Mouse (Mus musculus): Measurements from ENCODE around the gene Kif6.

The Kif6 gene

GRCm38 (mm10) chr17:49614577-49615235 lies at the start of gene Kif6:
Kif6 (plus strand) TSS chr17:49615136.
- peak; percentile 84 for DNase-seq

DNA sequence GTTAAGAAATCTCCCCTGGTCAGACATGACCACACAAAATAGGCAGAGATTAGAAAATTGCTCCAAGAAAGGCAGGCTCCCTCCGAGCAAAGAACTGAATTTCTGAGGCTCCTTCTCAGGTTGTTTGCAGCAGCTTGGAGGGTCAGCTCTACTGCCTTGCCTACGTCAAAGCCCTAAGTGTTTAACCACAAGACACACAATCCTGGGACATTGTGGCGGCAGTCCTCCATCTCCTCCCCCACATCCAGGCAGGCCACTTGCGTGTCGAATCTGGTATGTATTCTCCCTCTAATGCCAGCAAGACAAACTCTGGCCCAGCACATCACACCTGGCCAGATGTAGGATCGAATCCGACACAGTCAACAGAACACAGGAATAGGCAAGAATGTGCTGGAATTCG lies 46.2 kb upstream of the Kif6 start:
- no peak for DNase-seq

- DNase-seq: no peak
Measured at GRCm38 (mm10) chr17:49577321-49577720, 37.6 kb upstream of the Kif6 start.

DNA sequence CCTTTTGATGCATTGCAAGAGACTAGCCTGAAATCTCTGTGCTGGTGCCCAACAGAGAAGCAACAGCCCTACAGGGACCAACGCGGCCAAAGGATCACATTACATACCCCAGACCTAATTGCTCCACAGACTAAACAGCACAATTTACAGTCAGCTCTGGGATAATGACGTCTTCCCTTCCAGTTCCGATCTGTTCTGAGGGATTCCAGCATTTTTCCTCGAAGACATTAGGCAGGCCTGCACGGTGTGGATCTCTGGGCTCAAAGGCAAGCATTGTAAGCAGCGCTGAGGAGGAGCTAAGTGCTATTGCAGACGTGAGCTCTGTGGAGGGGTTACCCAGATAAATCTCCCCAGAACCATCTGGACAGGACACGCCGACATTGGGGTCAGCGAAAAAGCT lies 32.5 kb upstream of the Kif6 start:
- DNase-seq: no peak

DNA sequence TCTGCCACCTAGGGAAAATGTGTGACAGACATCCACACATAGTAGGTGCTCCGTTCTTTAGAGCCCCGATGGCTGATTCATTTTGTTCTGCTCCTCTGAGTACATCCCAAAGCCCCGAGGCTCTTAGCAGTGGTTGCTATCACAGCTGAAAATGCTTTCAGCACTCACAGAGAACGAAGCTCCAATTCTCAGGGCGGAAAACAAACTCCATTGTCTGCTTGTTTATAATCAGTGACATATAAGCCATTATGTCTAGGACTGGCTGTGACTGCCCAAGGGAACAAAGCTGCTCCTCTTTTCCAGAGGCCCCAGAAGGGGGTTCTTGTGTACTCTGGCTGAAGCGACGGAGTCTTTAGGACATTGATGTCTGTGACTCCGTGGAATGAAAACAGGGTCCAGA lies 24.9 kb upstream of the Kif6 start:
- DNase-seq: no peak

DNA sequence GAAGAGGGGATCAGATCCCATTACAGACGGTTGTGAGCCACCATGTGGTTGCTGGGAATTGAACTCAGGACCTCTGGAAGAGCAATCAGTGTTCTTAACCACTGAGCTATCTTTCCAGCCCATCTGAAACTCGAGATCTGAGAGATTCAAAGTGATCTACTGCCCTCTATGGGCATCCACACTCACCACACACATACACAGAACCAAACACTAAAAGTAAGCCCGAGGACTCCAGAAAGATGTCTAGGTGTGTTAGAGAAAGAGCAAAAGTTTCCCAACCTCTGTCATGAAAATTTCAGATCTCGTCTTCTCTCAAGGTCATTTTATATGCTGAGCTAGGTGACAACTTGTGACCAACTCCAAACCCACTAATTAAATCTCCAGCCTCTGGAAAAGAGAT lies 9.5 kb upstream of the Kif6 start:
- DNase-seq: no peak

- DNase-seq: no peak
Measured at GRCm38 (mm10) chr17:49607351-49608027, 7.4 kb upstream of the Kif6 start.

GRCm38 (mm10) chr17:49610296-49610695 lies 4.6 kb upstream of the Kif6 start:
- no peak for DNase-seq

- no peak for DNase-seq
Measured at GRCm38 (mm10) chr17:49615241-49615651, 310 bp downstream of the Kif6 start.

- no peak for DNase-seq
Measured at GRCm38 (mm10) chr17:49624572-49624971, 9.6 kb downstream of the Kif6 start.

DNA sequence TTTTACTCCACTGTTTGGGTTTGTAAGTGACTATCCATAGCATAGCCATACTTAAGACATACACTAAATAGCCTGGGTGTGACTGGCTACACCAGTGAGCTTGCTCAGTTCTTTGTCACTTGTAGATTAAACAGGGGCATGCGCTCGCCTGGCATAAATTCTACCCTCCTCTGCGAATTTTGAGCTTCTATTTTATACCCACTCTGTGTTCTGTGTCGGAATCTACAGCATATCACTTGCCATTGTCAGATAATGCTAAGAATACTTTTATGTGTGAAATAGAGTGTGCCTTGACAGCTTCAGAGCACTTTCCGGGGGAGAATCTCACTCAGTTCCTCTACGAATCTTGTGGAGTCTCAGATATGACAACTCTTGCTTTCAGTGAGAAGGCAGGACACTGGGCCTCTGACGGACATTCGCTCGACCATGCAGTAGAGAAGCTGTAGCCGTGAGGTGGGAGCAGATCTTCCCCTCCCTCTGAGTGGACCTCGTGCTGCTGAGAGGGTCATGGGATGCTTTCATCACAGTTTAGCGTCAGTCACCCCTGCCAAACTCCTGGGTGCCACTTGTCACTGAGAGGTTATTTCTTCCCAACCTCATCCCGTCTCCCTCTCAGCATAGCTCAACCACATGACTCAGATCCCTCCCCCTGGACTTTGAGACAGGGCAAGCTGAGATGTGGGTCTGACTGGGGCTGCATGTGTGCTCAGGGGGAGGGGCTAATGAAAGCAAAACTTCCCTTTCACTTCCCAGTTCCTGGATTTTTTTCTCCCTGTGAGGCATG lies 12.3 kb downstream of the Kif6 start:
- DNase-seq: no peak

DNA sequence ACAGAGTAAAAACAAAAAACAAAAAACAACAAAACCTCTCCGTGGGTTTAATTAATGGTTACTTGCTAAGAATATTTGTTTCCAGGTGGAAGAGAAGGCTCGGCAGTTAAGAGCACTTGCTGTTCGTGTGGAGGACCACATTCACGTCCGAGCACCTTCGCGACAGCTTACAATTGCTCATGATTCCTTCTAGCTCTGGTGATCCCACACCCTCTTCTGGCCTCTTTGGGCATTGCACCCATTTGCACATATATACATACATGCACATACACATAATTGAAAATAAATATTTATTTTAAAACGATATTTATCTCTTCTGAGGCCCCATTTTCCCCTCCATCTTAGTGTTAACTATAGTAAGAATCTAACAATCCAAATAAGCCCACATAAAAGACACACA lies 13.9 kb downstream of the Kif6 start:
- no peak for DNase-seq

DNA sequence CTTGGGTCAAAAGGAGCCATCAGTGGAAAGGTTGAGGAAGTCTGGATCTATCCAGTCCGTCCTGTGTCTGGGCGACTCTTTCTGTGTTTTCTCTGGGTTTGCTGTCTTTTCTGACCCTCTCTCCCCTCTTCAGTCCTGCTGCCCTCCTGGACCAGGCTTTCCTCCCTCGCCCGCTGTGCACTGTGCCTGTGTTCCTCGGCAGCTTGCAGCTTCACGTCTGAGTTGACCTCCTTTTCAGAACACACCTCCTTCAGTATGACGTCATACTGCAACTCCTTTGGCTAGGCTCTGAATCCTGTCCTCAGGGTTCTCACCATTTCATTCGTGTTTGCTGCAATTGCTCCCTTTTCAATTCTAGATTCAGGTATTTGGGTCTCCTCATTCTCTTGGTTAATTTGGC lies 18.1 kb downstream of the Kif6 start:
- peak; percentile 66 for DNase-seq

DNA sequence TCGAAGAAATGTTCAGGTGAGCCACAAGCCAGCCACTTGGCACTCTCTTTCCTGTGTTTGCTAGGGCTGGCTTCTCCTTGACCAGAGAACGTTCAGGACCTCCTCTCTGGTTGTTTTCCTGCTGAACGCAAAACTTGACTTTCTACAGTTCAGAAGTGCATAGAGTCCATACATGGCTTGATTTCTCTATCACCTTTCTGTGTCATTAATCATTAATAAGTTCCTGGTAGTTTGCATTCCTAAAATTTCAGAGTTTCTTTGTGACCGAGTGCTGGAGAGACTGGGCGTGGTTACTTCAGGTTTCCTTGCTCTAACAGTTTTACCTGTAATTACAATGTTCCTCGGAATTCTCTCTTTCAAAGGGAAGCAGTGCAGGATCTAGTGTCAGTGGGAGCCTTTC lies 27.0 kb downstream of the Kif6 start:
- no peak for DNase-seq

- DNase-seq: no peak
Measured at GRCm38 (mm10) chr17:49642336-49642735, 27.4 kb downstream of the Kif6 start.

GRCm38 (mm10) chr17:49642889-49643490 lies 28.1 kb downstream of the Kif6 start:
- peak; percentile 46 for DNase-seq

DNA sequence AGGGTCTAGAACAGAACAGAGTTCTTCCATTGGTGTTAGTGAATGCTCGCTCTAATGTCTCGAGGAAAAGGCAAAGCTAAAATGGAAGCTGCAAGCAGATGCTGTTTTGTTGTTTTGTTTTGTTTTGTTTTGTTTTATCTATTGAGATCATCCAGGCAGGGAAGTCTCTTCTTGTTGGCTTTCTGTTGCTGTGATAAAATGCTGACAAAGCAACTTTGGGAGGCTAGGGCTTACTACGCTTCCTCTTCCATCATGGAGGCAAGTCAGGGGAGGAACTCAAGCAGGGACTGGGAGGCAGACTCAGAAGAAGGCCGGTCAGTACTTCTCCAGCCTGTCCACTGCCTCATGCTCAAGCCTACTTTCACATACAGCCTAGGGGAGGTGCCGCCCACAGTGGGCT lies 31.3 kb downstream of the Kif6 start:
- no peak for DNase-seq

GRCm38 (mm10) chr17:49648970-49649369 lies 34.0 kb downstream of the Kif6 start:
- DNase-seq: no peak

GRCm38 (mm10) chr17:49649394-49649793 lies 34.5 kb downstream of the Kif6 start:
- no peak for DNase-seq

GRCm38 (mm10) chr17:49650366-49650765 lies 35.4 kb downstream of the Kif6 start:
- no peak for DNase-seq

GRCm38 (mm10) chr17:49652357-49652756 lies 37.4 kb downstream of the Kif6 start:
- DNase-seq: no peak

DNA sequence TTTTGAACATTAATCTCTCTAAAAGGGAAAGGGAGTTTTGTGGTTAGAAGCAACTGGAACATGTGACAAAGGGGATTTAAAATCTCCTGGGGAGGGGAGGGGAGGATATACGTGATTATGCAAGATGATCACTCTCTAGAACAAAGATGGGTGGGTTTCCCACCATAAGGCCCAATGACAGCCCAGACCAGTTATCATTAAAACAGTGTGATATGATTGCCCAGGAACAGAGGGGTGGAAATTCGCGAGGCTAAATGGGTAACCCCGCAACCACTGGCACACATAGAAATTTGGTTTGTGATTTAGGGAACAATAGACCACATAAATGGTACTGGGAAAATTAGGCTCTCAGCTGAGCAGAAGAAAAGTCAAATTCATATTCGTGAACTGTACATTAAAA lies 37.9 kb downstream of the Kif6 start:
- DNase-seq: no peak

DNA sequence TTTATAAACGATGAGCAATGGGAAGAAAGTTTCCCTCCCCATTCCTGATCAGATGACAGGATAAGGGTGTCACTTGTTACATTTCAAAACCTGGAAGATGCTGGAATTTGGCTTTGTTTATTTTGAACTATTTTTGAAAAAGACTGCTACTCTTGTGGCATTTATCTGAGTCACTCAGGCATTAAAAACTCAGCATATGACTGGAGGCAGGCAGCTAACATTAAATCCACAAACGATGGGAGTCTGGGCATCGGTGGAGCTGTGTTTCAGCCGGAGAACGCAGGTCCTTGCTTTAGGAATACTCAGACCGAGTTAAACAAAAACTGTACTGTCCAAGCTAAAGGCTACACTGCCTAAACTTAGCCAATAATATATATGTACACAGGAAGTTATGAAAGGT lies 46.7 kb downstream of the Kif6 start:
- DNase-seq: no peak

- DNase-seq: no peak
Measured at GRCm38 (mm10) chr17:49666728-49667127, 51.8 kb downstream of the Kif6 start.

Measured in cerebellum, adult 11-12 months (tissue).